Mouse (Mus musculus): ENCODE measurements around the gene Rgs7. TPM values are rescaled to one million over a fixed set of nuclear protein-coding genes. Genes with fewer than 3 reads are reported as not detected.

Rgs7 gene
- polyA plus RNA-seq, 1 experiment from 2014 or later = 0.53 TPM

GRCm38 (mm10) chr1:175485109-175485508, 7.2 kb downstream of the Rgs7 start:
- Histone ChIP-seq H3K4me2 (no peak overlapping the region), H3K27me3 (replicated peaks) (peaks cover 2% of the 10 kb centered on the region), H3K27ac (replicated peaks) (no peak overlapping the region), H3K9me3 (no peaks in the 10 kb centered on the region), H3K4me1 (no peaks in the 10 kb centered on the region), H3K4me3 (no peak overlapping the region), H3K9ac (no peak overlapping the region), H3K36me3 (no peaks in the 10 kb centered on the region)
- ATAC-seq (ENCODE audit: extremely low read depth, insufficient number of reproducible peaks, low FRiP score, low TSS enrichment) = no peak
- 74% methylated on average over 4 of the region's 4 CpGs for WGBS

GRCm38 (mm10) chr1:175473060-175473459, 19.2 kb downstream of the Rgs7 start:
- Histone ChIP-seq H3K9ac (no peak overlapping the region), H3K36me3 (no peaks in the 10 kb centered on the region), H3K27ac (replicated peaks) (no peak overlapping the region), H3K9me3 (no peaks in the 10 kb centered on the region), H3K4me3 (no peak overlapping the region), H3K4me1 (no peaks in the 10 kb centered on the region), H3K27me3 (replicated peaks) (no peaks in the 10 kb centered on the region), H3K4me2 (no peak overlapping the region)
- ATAC-seq (ENCODE audit: extremely low read depth, insufficient number of reproducible peaks, low FRiP score, low TSS enrichment) = no peak
- WGBS = 71% methylated on average over 5 of the region's 5 CpGs

- Histone ChIP-seq H3K9ac (no peak overlapping the region), H3K27me3 (replicated peaks) (no peaks in the 10 kb centered on the region), H3K4me1 (no peaks in the 10 kb centered on the region), H3K27ac (replicated peaks) (no peak overlapping the region), H3K36me3 (no peaks in the 10 kb centered on the region), H3K4me2 (no peak overlapping the region), H3K9me3 (no peaks in the 10 kb centered on the region), H3K4me3 (no peak overlapping the region)
- no peak for ATAC-seq (ENCODE audit: extremely low read depth, insufficient number of reproducible peaks, low FRiP score, low TSS enrichment)
- 59% methylated on average over 8 of the region's 8 CpGs for WGBS
Measured at GRCm38 (mm10) chr1:175469087-175469788, 23.1 kb downstream of the Rgs7 start.

DNA sequence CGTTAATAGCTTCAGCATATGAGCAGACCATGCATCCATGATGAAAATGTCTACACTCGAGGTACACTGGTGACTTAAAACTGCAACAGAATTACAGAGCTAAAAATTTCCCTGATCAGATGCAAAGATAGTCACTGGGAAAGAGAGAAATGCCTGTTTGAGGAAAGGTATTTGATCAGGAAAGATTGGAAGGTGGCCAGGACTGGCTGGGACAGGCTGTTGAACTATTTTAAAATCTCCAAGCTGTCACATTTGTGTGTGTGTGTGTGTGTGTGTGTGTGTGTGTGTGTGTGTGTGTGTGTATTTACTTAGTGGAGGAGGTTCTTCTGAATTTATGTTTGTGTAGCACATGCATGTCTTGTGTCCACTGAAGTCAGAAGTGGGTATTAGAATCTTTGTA, 27.7 kb downstream of the Rgs7 start:
- Histone ChIP-seq H3K4me2 (no peak overlapping the region), H3K4me1 (no peaks in the 10 kb centered on the region), H3K36me3 (no peaks in the 10 kb centered on the region), H3K9ac (no peak overlapping the region), H3K4me3 (no peak overlapping the region), H3K9me3 (no peaks in the 10 kb centered on the region), H3K27me3 (replicated peaks) (no peaks in the 10 kb centered on the region), H3K27ac (replicated peaks) (no peak overlapping the region)
- 63% methylated on average over 2 of the region's 2 CpGs for WGBS
- no peak for ATAC-seq (ENCODE audit: extremely low read depth, insufficient number of reproducible peaks, low FRiP score, low TSS enrichment)

- Histone ChIP-seq H3K9me3 (no peaks in the 10 kb centered on the region), H3K27ac (replicated peaks) (no peak overlapping the region), H3K4me1 (no peaks in the 10 kb centered on the region), H3K27me3 (replicated peaks) (no peaks in the 10 kb centered on the region), H3K36me3 (no peaks in the 10 kb centered on the region), H3K9ac (no peak overlapping the region), H3K4me2 (no peak overlapping the region), H3K4me3 (no peak overlapping the region)
- WGBS = 79% methylated on average over 2 of the region's 2 CpGs
- no peak for ATAC-seq (ENCODE audit: extremely low read depth, insufficient number of reproducible peaks, low FRiP score, low TSS enrichment)
Measured at GRCm38 (mm10) chr1:175462351-175462750, 29.9 kb downstream of the Rgs7 start.

DNA sequence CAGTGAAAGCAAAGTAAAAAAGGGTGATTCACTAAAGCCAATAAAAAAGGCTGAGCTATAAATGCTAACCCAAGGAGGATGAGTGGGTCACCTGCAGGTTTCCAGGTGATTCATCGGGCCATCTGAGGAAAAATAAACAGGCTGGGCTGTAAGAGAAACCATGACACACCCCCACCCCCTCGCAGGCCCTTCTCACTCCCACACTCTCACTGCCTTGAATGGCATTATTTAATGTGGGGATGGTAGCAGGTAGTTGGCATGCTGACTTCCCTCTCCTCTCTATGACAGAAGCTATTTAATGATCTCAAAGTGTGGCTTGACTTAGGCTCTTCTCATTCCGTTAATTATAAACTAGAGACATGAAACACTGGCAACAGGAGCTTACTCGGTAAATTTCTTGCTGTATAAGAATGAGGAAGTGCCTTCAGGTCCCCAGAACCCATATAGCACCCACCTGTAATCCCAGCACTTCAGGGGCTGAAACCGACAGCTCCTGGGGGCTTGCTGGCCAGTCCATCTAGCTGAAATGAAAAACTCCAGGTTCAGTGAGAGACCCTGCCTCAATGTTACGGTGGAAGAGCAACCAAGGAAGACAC, 38.2 kb downstream of the Rgs7 start:
- no peak overlapping the region for H3K4me2 ChIP-seq
- no peak; the same call in 1 of the 2 replicates for ATAC-seq (ENCODE audit: extremely low read depth, insufficient number of reproducible peaks, low FRiP score, low TSS enrichment)
- no peaks in the 10 kb centered on the region for H3K4me1 ChIP-seq
- H3K9ac ChIP-seq = no peak overlapping the region
- WGBS = 76% methylated on average over 6 of the region's 6 CpGs
- no peak overlapping the region for H3K27ac ChIP-seq (replicated peaks)
- no peaks in the 10 kb centered on the region for H3K27me3 ChIP-seq (replicated peaks)
- H3K36me3 ChIP-seq = no peaks in the 10 kb centered on the region
- no peaks in the 10 kb centered on the region for H3K9me3 ChIP-seq
- H3K4me3 ChIP-seq = no peak overlapping the region

DNA sequence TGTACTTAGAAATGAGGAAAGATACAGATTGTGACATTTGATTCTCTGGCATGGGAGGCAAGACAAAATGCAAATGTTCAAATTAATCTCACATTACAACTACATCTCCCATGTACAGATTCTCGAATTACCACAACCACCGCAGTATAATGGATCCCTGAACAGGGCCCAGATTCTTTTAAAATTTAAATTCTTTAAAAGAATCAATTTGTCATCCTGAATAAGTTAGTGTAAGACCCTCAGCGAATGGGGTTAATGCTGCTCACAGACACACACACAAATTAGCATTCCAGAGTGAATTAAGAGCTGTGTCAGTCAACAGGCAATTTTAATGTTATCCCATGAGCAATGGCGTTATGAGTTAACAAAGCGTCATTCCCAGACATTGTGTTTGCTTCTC, 44.3 kb downstream of the Rgs7 start:
- H3K36me3 ChIP-seq = no peaks in the 10 kb centered on the region
- no peaks in the 10 kb centered on the region for H3K9me3 ChIP-seq
- H3K4me2 ChIP-seq = no peak overlapping the region
- H3K27ac ChIP-seq (replicated peaks) = no peak overlapping the region
- no peak for ATAC-seq (ENCODE audit: extremely low read depth, insufficient number of reproducible peaks, low FRiP score, low TSS enrichment)
- no peaks in the 10 kb centered on the region for H3K27me3 ChIP-seq (replicated peaks)
- no peaks in the 10 kb centered on the region for H3K4me1 ChIP-seq
- WGBS = 77% methylated on average over 5 of the region's 5 CpGs
- no peak overlapping the region for H3K4me3 ChIP-seq
- no peak overlapping the region for H3K9ac ChIP-seq

GRCm38 (mm10) chr1:175442939-175443338, 49.4 kb downstream of the Rgs7 start:
- ATAC-seq (ENCODE audit: extremely low read depth, insufficient number of reproducible peaks, low FRiP score, low TSS enrichment) = no peak
- Histone ChIP-seq H3K36me3 (no peaks in the 10 kb centered on the region), H3K4me3 (no peak overlapping the region), H3K27me3 (replicated peaks) (no peaks in the 10 kb centered on the region), H3K27ac (replicated peaks) (no peak overlapping the region), H3K9me3 (no peaks in the 10 kb centered on the region), H3K4me1 (no peaks in the 10 kb centered on the region), H3K4me2 (no peak overlapping the region), H3K9ac (no peak overlapping the region)
- 73% methylated on average over 1 of the region's 1 CpGs for WGBS

GRCm38 (mm10) chr1:175442025-175442424, 50.3 kb downstream of the Rgs7 start:
- Histone ChIP-seq H3K4me2 (no peak overlapping the region), H3K9me3 (no peaks in the 10 kb centered on the region), H3K27ac (replicated peaks) (no peak overlapping the region), H3K36me3 (no peaks in the 10 kb centered on the region), H3K4me3 (no peak overlapping the region), H3K4me1 (no peaks in the 10 kb centered on the region), H3K27me3 (replicated peaks) (no peaks in the 10 kb centered on the region), H3K9ac (no peak overlapping the region)
- no peak for ATAC-seq (ENCODE audit: extremely low read depth, insufficient number of reproducible peaks, low FRiP score, low TSS enrichment)
- WGBS = 71% methylated on average over 6 of the region's 6 CpGs

DNA sequence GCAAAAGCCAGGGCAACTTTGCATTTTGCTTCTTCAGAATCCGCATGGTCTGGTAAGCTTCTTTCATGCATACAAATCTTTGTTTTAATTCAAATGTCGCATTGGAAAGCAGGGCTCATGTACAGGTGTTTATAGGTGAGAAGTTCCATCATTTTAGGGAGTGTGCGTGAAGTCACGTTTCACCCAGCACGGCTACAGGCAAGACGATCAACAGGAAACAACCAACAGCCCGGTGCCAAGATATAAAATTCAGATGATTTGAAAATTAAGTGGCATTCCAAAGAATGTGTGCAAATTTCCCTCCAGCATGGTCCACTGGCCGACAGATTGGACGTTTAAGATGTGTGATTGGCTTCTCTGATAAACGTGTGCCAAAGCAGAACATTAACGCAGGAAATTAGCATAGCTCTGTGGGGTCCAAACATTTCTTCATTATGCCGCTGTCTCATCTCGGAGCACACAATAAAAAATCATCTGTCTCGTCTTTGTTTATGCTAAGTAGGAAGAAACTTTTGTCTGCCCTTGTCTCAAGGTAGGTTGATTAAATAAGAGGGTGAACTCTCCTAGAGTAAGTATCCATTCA, 58.6 kb downstream of the Rgs7 start:
- Histone ChIP-seq H3K36me3 (no peaks in the 10 kb centered on the region), H3K4me1 (no peaks in the 10 kb centered on the region), H3K27me3 (replicated peaks) (no peaks in the 10 kb centered on the region), H3K27ac (replicated peaks) (no peak overlapping the region), H3K4me2 (no peak overlapping the region), H3K4me3 (no peak overlapping the region), H3K9me3 (no peaks in the 10 kb centered on the region), H3K9ac (no peak overlapping the region)
- 80% methylated on average over 14 of the region's 14 CpGs for WGBS
- no peak for ATAC-seq (ENCODE audit: extremely low read depth, insufficient number of reproducible peaks, low FRiP score, low TSS enrichment)

- Histone ChIP-seq H3K27ac (replicated peaks) (no peak overlapping the region), H3K4me3 (no peak overlapping the region), H3K9ac (no peak overlapping the region), H3K36me3 (no peaks in the 10 kb centered on the region), H3K27me3 (replicated peaks) (no peaks in the 10 kb centered on the region), H3K9me3 (no peaks in the 10 kb centered on the region), H3K4me2 (no peak overlapping the region), H3K4me1 (no peaks in the 10 kb centered on the region)
- ATAC-seq (ENCODE audit: extremely low read depth, insufficient number of reproducible peaks, low FRiP score, low TSS enrichment) = no peak
- WGBS = 75% methylated on average over 6 of the region's 6 CpGs
Measured at GRCm38 (mm10) chr1:175433128-175433527, 59.2 kb downstream of the Rgs7 start.
